Mouse (Mus musculus) midbrain, embryonic 10.5 days (tissue): ENCODE measurements around the gene Rab28. TPM values are rescaled to one million over a fixed set of nuclear protein-coding genes. Genes with fewer than 3 reads are reported as not detected.

Experiments used
- DNase-seq: peaks from one replicate; pipeline ENCODE4 v3.0.0-alpha.2; 2017; ENCODE audit warnings: low spot score
- H3K27ac ChIP-seq: fragments of 300-500 bp; sonication (generic); replicated peaks from 2 replicates; pipeline ENCODE4 v1.5.1; 2016; ENCODE audit warnings: mild to moderate bottlenecking
- H3K27me3 ChIP-seq: fragments of 300-500 bp; sonication (generic); 2 replicates; pipeline ENCODE4 v1.6.1; 2016; ENCODE audit warnings: low read depth, mild to moderate bottlenecking; ENCODE audit not compliant: poor library complexity, severe bottlenecking
- H3K36me3 ChIP-seq: fragments of 300-500 bp; sonication (generic); 2 replicates; pipeline ENCODE4 v1.6.1; 2016; ENCODE audit warnings: mild to moderate bottlenecking, moderate library complexity
- H3K4me1 ChIP-seq: fragments of 300-500 bp; sonication (generic); 2 replicates; pipeline ENCODE4 v1.6.1; 2016
- H3K4me3 ChIP-seq: fragments of 300-500 bp; sonication (generic); 2 replicates; pipeline ENCODE4 v1.5.1; 2016; ENCODE audit warnings: mild to moderate bottlenecking, moderate library complexity
- H3K9me3 ChIP-seq: fragments of 300-500 bp; sonication (generic); replicated peaks from 2 replicates; pipeline ENCODE4 v1.6.1; 2016; ENCODE audit warnings: mild to moderate bottlenecking
- WGBS: fragments of 180-500 bp; shearing (Covaris S2); methylation state at CpG from one replicate; pipeline ENCODE4 v1.1.7; 2016; 5-methylcytosine and 5-hydroxymethylcytosine counted together
- polyA plus RNA-seq: library from polyadenylated mRNA; unstranded; fragments of >200 nt; fragmentation: Nextera tagmentation; extraction: Ambion mirVana; gene quantifications from 2 replicates; pipeline ENCODE4 v1.2.1, GENCODE M21; 2016

Rab28 gene
- polyA plus RNA-seq, 1 experiment from 2014 or later, result 78.6 TPM

- H3K4me3 ChIP-seq, result no peak overlapping the region
- no peaks in the 10 kb centered on the region for H3K36me3 ChIP-seq
- H3K9me3 ChIP-seq, result no peaks in the 10 kb centered on the region
- no peaks in the 10 kb centered on the region for H3K27me3 ChIP-seq
- DNase-seq, result no peak
- no peak overlapping the region for H3K27ac ChIP-seq
- 76% methylated on average over 5 of the region's 5 CpGs for WGBS
- H3K4me1 ChIP-seq, result peaks cover 4% of the 10 kb centered on the region
Measured at GRCm38 (mm10) chr5:41610447-41611030, 97.4 kb downstream of the Rab28 start.

GRCm38 (mm10) chr5:41596242-41597117 lies 111.5 kb downstream of the Rab28 start:
- WGBS, result 97% methylated on average over 3 of the region's 3 CpGs
- no peak overlapping the region for H3K27ac ChIP-seq
- H3K4me3 ChIP-seq, result no peak overlapping the region
- no peaks in the 10 kb centered on the region for H3K27me3 ChIP-seq
- H3K36me3 ChIP-seq, result no peaks in the 10 kb centered on the region
- DNase-seq, result no peak
- H3K9me3 ChIP-seq, result no peaks in the 10 kb centered on the region
- H3K4me1 ChIP-seq, result no peaks in the 10 kb centered on the region

GRCm38 (mm10) chr5:41595199-41595598 lies 112.8 kb downstream of the Rab28 start:
- Histone ChIP-seq H3K36me3 (no peaks in the 10 kb centered on the region), H3K4me1 (no peaks in the 10 kb centered on the region), H3K4me3 (no peak overlapping the region), H3K27me3 (no peaks in the 10 kb centered on the region), H3K9me3 (no peaks in the 10 kb centered on the region), H3K27ac (no peak overlapping the region)
- no peak for DNase-seq
- 82% methylated on average over 3 of the region's 3 CpGs for WGBS

GRCm38 (mm10) chr5:41578051-41578450 lies 129.9 kb downstream of the Rab28 start:
- 76% methylated on average over 2 of the region's 2 CpGs for WGBS
- H3K4me3 ChIP-seq, result no peak overlapping the region
- no peaks in the 10 kb centered on the region for H3K36me3 ChIP-seq
- no peak for DNase-seq
- H3K27ac ChIP-seq, result no peak overlapping the region
- H3K27me3 ChIP-seq, result no peaks in the 10 kb centered on the region
- no peaks in the 10 kb centered on the region; the same call in 1 of the 2 replicates for H3K9me3 ChIP-seq
- no peaks in the 10 kb centered on the region for H3K4me1 ChIP-seq

Other genes starting within 250 kb of the Rab28 start
- gene Nkx3-2, start 56.3 kb upstream of the Rab28 start, polyA plus RNA-seq, result 0.17 and 0.40 TPM in 2 replicates
- 15.6 and 18.0 TPM in 2 replicates for gene Bod1l, start 136.2 kb upstream of the Rab28 start, polyA plus RNA-seq